Mouse (Mus musculus) intestine, postnatal 0 days (tissue): ENCODE data around the gene Adgra1. TPM values are rescaled to one million over a fixed set of nuclear protein-coding genes. Genes with fewer than 3 reads are reported as not detected.

ENCODE experiments used
- ATAC-seq: fragments of 200-750 bp; cut with Nextera tagmentation; 2 replicates; pipeline ENCODE4 v1.8.0; 2017; ENCODE audit warnings: mild to moderate bottlenecking, moderate TSS enrichment, moderate library complexity
- H3K27ac ChIP-seq: fragments of 300-500 bp; sonication (generic); 2 replicates; pipeline ENCODE4 v1.5.1; 2014; ENCODE audit warnings: mild to moderate bottlenecking, low read depth, low read length, moderate library complexity
- H3K27me3 ChIP-seq: fragments of 300-500 bp; sonication (generic); replicated peaks from 2 replicates; pipeline ENCODE4 v1.6.1; 2014; ENCODE audit warnings: low read length, mixed read lengths; ENCODE audit not compliant: control insufficient read depth, insufficient read depth
- H3K36me3 ChIP-seq: fragments of 300-500 bp; sonication (generic); 2 replicates; pipeline ENCODE4 v1.6.1; 2014; ENCODE audit warnings: mild to moderate bottlenecking, moderate library complexity; ENCODE audit not compliant: control insufficient read depth, insufficient read depth
- H3K4me1 ChIP-seq: fragments of 300-500 bp; sonication (generic); replicated peaks from 2 replicates; pipeline ENCODE4 v1.6.1; 2014; ENCODE audit warnings: antibody characterized with exemption, low read length, mixed read lengths; ENCODE audit not compliant: control insufficient read depth, insufficient read depth
- H3K4me2 ChIP-seq: fragments of 300-500 bp; sonication (generic); replicated peaks from 2 replicates; pipeline ENCODE4 v1.6.1; 2014; ENCODE audit warnings: low read depth, mild to moderate bottlenecking, moderate library complexity
- H3K4me3 ChIP-seq: fragments of 300-500 bp; sonication (generic); 2 replicates; pipeline ENCODE4 v1.5.1; 2014; ENCODE audit warnings: low read depth, low read length
- H3K9ac ChIP-seq: fragments of 300-500 bp; sonication (generic); 2 replicates; pipeline ENCODE4 v1.6.1; 2014; ENCODE audit warnings: mild to moderate bottlenecking, low read depth, low read length
- H3K9me3 ChIP-seq: fragments of 300-500 bp; sonication (generic); 2 replicates; pipeline ENCODE4 v1.6.1; 2016; ENCODE audit warnings: mixed run types; ENCODE audit not compliant: control insufficient read depth
- CTCF ChIP-seq: sonication (generic); IDR thresholded peaks from 2 replicates; pipeline ENCODE4 v1.5.1; 2016; ENCODE audit warnings: low read depth, mild to moderate bottlenecking, control low read depth, antibody characterized with exemption, moderate library complexity
- WGBS: fragments of 180-500 bp; shearing (Covaris S2); extraction: QIAGEN DNeasy Blood & Tissue Kit; methylation state at CpG from one replicate; pipeline ENCODE4 v1.1.7; 2014; 5-methylcytosine and 5-hydroxymethylcytosine counted together
- polyA plus RNA-seq: library from polyadenylated mRNA; unstranded; fragments of >200 nt; fragmentation: Nextera tagmentation; extraction: Ambion mirVana; gene quantifications from 2 replicates; pipeline ENCODE4 v1.2.1, GENCODE M21; 2015

Adgra1 gene
- polyA plus RNA-seq, 1 experiment from 2014 or later = 0.51 TPM

GRCm38 (mm10) chr7:139827687-139828086 is 6.3 kb upstream of the Adgra1 start:
- TF ChIP-seq CTCF = no peak
- WGBS = 9% methylated on average over 9 of the region's 9 CpGs
- no peaks in the 10 kb centered on the region for H3K4me1 ChIP-seq
- H3K9ac ChIP-seq = no peak overlapping the region
- peaks cover 3% of the 10 kb centered on the region; the same call in 1 of the 2 replicates for H3K27me3 ChIP-seq
- H3K36me3 ChIP-seq = no peaks in the 10 kb centered on the region
- ATAC-seq = no peak
- H3K4me3 ChIP-seq = no peak overlapping the region
- no peak overlapping the region for H3K4me2 ChIP-seq
- H3K27ac ChIP-seq = no peak overlapping the region
- no peaks in the 10 kb centered on the region for H3K9me3 ChIP-seq

DNA sequence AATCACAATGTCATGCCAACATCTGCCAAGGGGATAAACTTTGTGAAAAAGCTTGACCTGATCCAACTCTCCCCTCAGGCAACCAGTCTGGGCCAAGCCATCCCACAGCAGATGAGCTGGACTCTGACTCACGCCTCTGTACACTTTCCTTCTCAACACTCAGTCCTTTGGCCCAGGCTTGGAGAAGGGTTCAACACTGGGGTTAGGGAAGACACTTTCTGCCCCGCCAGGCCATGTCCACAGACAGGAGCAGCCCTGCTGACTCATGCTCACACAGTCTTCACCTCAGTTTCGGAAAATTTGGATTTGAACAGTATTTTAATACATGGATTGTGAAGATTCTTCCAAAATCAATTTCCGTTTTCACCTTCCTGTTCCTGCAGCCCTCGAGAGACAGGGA is 442 bp upstream of the Adgra1 start:
- no peak for TF ChIP-seq CTCF
- Histone ChIP-seq H3K9ac (no peak overlapping the region), H3K27me3 (peaks cover 23% of the 10 kb centered on the region; the same call in 1 of the 2 replicates), H3K9me3 (no peaks in the 10 kb centered on the region), H3K4me2 (peak overlapping the region; percentile 30; the same call in 1 of the 2 replicates), H3K4me3 (no peak overlapping the region), H3K36me3 (no peaks in the 10 kb centered on the region), H3K4me1 (no peaks in the 10 kb centered on the region), H3K27ac (no peak overlapping the region)
- WGBS = 33% methylated on average over 5 of the region's 5 CpGs
- ATAC-seq = no peak

DNA sequence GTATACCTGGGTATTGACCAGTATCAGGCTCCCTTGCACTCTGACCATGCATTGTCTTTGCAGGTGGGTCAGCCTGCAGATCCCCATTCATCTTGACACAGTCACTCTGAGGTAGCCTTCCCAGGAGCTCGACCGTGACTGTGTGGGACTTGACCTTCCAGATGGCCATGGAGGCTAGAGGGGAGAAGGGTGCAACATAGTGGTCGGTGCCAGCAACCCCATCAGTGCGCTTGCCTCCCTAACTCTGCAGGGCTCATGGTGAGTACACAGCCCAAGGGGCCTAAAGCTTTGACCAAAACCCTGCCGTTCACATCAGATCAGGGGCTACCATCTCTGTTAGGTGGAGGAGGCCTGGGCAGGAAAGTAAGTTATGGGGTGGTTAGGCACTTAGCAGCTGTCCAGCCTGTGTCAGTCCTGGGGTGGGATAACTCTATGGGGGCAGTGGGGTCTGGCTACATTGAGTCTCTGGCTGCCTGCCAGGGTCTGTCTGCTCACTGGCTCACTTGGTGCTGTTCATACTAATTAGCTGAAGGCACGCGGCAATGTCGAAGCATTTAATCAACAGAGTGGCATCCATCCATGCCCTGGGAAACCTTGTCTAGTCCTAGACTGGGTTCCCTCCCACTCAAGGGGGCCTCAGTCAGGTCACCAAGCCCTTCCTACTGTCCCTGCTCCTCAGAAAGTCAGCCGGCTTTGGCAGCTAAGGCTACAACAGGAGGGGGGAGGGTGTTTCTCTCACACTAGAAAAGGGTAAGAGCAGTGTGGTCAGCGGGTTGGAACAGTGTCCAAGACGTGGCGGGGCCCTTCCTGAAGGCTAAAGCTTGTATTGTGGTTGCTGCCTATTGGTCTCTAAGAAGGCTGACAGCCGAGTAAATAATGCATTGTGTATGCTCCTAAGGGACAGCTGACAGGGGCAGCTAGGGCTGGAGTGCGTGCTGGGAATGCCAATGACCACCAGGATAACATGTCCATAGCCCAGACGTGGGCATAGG is 1.5 kb downstream of the Adgra1 start:
- H3K27me3 ChIP-seq = peaks cover 23% of the 10 kb centered on the region; the same call in 1 of the 2 replicates
- H3K9me3 ChIP-seq = no peaks in the 10 kb centered on the region
- no peaks in the 10 kb centered on the region for H3K4me1 ChIP-seq
- WGBS = 70% methylated on average over 15 of the region's 15 CpGs
- no peak overlapping the region for H3K9ac ChIP-seq
- no peak for TF ChIP-seq CTCF
- no peak for ATAC-seq
- H3K36me3 ChIP-seq = no peaks in the 10 kb centered on the region
- no peak overlapping the region for H3K27ac ChIP-seq
- no peak overlapping the region for H3K4me2 ChIP-seq
- no peak overlapping the region for H3K4me3 ChIP-seq

DNA sequence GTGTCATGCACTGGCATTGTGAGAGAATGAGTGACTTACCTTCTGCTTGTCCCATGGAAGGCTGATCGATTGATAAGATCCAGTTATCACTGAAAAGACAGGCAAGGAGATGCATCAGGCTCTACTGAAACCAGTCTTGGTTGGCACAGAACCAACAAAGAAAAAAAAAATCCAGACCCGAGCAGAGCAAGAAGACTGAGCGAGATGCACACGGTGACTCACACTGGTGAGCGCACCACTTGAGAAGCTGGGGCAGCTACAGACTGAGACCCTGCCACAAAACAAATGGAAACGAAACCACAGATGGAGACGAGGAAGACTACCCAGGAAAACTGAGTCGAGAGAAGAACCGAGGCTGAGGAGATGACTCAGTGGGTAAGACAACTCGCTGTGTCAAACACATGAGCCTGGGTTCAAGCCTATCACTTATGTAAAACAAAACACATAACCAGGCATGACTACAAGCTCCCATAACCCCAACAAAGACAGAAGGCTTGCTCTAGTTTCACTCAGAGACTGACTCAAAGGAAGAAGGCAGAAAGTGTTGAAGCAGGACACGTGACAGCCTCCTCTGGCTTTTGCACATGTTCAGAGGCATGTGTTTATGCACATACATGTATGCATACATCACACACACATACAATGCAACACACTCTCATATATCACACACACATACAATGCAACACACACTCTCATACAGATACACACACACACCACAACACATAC is 6.6 kb downstream of the Adgra1 start:
- H3K9me3 ChIP-seq = no peaks in the 10 kb centered on the region
- H3K27me3 ChIP-seq = no peaks in the 10 kb centered on the region
- 78% methylated on average over 11 of the region's 11 CpGs for WGBS
- no peak overlapping the region for H3K4me3 ChIP-seq
- H3K4me1 ChIP-seq = no peaks in the 10 kb centered on the region
- no peak for ATAC-seq
- no peak for TF ChIP-seq CTCF
- no peak overlapping the region for H3K9ac ChIP-seq
- no peaks in the 10 kb centered on the region for H3K36me3 ChIP-seq
- no peak overlapping the region for H3K27ac ChIP-seq
- no peak overlapping the region for H3K4me2 ChIP-seq

- Histone ChIP-seq H3K27me3 (no peaks in the 10 kb centered on the region), H3K36me3 (no peaks in the 10 kb centered on the region), H3K9ac (no peak overlapping the region), H3K4me3 (no peak overlapping the region), H3K9me3 (no peaks in the 10 kb centered on the region), H3K27ac (no peak overlapping the region), H3K4me2 (no peak overlapping the region), H3K4me1 (no peaks in the 10 kb centered on the region)
- ATAC-seq = no peak
- 68% methylated on average over 6 of the region's 6 CpGs for WGBS
- TF ChIP-seq CTCF = no peak
Measured at GRCm38 (mm10) chr7:139842397-139842796, 8.4 kb downstream of the Adgra1 start.

DNA sequence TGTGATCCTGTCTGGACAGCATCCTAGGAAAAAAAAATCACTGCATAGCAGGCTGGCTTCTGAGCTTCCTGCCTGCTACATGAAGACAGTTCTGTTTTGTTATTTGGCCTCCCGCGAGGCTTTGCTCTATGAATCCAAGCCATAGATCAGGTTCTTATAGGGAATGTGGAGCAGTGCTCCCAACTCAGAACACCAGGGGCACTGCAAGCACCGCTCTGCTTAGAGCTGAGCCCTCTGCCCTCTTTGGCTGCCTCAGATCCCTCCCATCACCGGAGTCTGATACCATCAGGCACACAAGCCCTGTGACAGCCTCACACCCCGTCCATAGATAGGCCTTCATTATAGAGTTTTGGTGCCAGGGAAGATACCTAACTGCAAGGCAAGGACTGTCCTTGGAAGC is 9.2 kb downstream of the Adgra1 start:
- Histone ChIP-seq H3K27me3 (no peaks in the 10 kb centered on the region), H3K4me2 (no peak overlapping the region), H3K9me3 (no peaks in the 10 kb centered on the region), H3K4me1 (no peaks in the 10 kb centered on the region), H3K27ac (no peak overlapping the region), H3K9ac (no peak overlapping the region), H3K4me3 (no peak overlapping the region), H3K36me3 (no peaks in the 10 kb centered on the region)
- no peak for ATAC-seq
- TF ChIP-seq CTCF = peak; percentile 25; the same call in 1 of the 2 replicates
- 42% methylated on average over 5 of the region's 5 CpGs for WGBS
